Mouse (Mus musculus) adrenal gland, postnatal 10 days (tissue): ENCODE results near the gene Cited2. TPM values are rescaled to one million over a fixed set of nuclear protein-coding genes. Genes with fewer than 3 reads are reported as not detected.

Source experiments
- DNase-seq: peaks from one replicate; pipeline ENCODE4 v3.0.0; 2021; ENCODE audit warnings: mixed read lengths
- long read RNA-seq, 2 experiments: library from polyadenylated mRNA; stranded (forward); transcript quantifications; one replicate each; pipeline ENCODE4 v2.0.0; 2021
- total RNA-seq, 2 experiments: library from RNA; stranded (reverse); gene quantifications; 2 replicates each; pipeline ENCODE4 v1.2.3; 2021

Gene Cited2
- total RNA-seq: 10 to 100 TPM; 61.3 to 67.6 TPM
- long read RNA-seq, experiment 1, transcript Cited2-203 (1 exons, 2,411 nt): major isoform, 39 of 59 reads
- long read RNA-seq, experiment 1, transcript Cited2-201 (2 exons, 1,979 nt): minor isoform, 19 of 59 reads
- long read RNA-seq, experiment 1, partial matches to known transcripts: 0 of 59 reads
- long read RNA-seq, experiment 1, other reads (novel, unspliced or antisense): 0 of 59 reads
- long read RNA-seq, experiment 2, transcript Cited2-201 (2 exons, 1,979 nt): major isoform, 28 of 50 reads
- long read RNA-seq, experiment 2, transcript Cited2-203 (1 exons, 2,411 nt): minor isoform, 22 of 50 reads
- long read RNA-seq, experiment 2, partial matches to known transcripts: 0 of 50 reads
- long read RNA-seq, experiment 2, other reads (novel, unspliced or antisense): 0 of 50 reads

DNA sequence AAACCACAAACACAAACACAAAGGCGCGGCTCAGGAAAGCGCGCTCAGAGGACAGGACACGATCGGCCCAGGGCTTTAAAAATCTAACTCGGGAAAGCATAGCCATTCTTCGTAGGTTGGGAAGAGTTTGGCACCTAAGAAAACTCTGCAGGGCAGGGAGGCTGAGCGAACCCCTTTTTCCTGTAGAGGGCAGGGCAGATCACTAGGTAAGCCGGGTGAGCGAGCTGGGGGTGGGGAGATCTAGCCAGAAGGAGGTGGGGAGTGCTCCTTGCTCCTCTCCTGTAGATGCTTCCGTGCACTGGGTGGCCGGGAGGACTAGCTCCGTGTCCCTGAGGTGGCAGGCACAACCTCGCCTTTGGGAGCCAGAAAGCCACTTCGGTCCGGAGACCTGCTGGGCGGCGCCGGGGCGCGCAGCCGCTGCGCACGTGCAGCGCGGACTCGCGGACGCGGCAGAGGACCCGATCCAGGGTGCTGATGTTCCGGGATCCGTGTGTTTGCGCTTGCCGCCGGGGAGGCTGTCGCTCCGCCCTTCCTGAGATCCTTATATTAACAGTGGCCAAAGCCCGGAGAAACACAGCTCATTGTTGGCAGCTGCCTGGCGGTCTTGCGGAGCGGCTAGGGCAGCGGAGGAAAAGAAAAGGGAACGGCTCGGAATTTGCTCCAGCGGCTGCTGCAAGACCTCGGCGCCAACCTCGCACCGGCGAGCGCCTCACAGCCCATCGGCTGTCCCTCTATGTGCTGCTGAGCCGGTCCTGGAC lies at the start of gene Cited2:
Gene Cited2, plus strand, starts transcription at position 566 of the 758 bp plus-strand sequence.
- DNase-seq: peak; percentile 100

DNA sequence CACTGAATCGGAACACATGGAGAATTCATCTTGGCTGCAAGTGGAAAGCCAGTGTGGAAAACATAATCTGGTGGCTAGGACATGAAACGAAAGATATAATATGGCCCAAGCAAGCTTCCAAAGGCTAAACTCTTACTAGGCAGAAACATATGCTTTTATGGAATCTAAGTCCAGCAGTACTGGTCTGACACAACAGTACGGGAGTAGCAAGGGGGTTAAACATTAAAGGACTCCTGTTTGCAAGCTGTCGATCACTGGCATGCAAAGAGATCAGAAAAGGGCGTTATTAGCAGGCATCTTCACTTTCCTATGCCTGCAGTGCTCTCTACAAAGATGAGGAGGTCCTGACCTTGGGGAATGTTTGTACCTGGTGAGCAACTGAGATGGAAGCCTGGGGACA lies 48.6 kb upstream of the Cited2 start:
- no peak for DNase-seq

DNA sequence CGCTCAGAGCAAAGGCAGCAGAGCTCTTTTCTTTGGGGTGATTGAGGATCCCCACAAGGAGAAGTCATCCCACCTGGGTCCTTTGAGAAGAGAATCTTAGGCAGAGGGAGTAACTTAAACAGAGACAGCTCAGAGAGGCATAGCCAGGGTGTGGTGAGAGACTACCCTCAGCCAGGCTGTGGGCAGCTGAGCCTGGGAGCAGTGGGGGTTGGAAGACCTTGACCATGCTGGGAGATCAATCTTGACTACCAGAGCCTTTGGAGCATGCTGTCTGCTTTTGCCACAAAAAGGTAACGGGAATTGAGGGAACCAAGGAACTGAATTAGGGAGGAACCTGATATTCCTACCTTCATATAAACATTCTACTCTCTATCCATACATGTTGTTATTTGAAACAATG lies 48.1 kb upstream of the Cited2 start:
- no peak for DNase-seq

DNA sequence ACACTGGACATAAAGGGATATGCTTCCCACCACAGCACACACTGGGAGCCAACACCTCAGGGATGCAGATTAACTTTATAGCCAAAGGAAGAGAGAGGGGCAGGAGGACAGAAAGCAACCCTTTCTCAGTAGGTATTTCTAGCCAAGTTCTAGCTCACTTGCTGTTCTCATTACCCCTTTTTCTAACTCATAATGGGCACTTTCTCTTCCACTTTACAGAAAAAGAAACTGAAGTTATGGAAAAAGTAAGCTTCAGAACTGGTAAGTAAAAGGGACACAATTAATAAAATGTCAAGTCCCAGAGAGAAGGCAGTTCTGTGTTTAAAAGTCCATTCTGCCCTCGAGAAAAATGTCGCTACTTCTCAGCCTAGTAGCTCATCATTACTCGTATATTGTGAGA lies 46.6 kb upstream of the Cited2 start:
- DNase-seq: no peak

DNA sequence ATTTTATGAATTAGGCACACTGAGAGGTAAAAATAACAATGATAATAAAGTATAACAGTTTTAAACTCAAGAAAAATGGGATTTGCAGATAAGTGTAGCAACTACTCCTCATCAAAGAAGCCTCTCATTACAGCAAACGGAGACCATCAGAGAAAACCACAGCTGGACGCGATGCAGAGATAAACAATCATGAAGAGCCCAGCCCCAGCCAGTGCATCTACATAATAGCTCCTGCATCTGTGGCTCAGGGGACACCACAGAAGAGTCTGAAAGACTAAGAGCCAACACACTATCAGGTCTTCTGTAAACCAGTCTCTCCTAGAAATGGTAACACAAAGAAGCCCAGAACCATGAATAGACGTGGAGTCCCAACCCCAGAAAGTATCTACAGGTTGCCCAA lies 45.7 kb upstream of the Cited2 start:
- DNase-seq: no peak

DNA sequence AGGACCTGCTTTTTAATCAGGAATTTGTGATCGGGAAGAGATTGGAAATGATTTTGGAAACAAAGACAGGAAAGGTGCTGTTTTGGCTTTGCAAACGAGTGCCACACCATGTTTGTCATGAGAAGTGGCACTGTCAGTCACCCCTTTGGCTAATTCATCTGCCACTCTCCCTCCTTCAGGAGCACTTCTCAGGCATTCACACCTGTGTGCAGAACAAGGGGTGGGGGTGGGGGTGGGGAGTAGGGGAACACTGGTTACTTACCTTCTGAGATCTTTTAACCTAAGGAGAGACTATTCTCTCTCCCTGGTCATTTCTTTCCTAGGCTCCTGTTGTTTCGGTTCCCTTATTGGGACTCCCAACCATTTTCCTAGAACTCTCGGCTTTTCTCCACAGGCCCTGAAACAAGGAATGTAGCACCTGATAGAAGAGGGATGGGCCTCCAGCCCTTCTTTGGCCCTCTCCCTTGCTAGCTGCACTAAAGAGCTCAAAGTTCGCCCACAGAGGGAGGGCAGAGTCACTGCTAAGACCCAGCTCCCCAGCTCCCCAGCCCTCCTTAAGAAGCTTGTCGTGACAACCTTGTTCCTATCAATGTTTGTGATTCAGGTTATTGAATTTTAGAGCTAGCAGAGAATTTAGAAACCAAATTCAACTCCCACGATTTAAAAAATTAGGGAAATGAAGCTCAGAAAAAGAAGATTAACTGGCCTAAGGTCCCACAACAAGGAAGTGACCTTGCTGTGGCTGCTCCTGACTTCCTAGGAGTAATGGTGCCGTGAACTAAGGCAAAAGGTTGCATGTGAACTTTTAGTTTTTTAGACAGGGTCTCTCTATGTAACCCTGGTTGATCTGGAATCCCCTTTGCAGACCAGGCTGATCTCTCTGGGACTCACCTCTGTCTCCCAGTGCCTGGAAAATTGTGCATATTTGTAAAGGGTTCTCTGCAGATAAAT lies 42.3 kb upstream of the Cited2 start:
- no peak for DNase-seq

DNA sequence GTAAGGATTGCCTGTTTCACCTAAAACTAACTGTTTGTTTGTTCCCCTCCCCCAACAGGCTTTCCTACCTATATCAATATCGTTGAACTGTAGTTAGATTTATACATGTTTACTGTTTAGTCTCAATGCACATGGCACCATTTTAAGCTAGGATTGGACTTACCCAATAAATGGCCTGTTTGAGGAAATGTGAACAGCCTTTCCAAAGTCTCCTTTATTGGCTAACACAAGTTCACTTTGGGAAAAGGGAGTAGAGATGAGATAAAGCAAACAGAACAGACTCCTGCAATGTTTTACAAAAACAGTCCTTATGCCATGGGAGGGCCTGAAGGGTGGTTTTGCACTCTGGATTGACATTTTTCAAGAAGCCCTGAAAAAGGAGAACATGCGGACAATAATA lies 41.6 kb upstream of the Cited2 start:
- no peak for DNase-seq

DNA sequence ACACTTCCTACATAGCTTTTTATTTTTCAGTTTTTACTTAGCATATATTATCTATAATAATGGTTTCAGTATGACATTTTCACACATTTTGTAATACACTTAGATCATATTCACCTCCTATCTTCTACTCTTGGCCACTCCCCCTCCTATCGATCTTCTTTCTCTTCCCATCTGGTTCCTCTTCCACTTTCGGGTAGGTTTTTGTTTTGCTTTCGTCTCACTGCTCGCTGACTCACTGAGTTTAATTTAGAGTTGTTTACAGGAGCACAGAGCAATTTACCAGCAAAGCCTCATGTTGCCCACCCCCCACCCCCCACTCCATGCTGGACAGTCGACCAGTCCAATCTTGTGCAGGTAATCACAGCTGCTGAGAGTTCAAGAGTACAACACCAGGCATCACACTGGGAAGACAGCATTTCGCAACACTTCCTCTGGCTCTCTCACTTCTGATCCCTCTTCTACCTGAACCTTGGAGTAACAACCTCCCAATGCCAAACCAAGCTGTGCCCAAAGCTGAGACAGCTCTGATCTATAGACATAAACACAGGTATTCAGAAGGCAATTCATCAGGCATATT lies 39.1 kb upstream of the Cited2 start:
- DNase-seq: no peak

DNA sequence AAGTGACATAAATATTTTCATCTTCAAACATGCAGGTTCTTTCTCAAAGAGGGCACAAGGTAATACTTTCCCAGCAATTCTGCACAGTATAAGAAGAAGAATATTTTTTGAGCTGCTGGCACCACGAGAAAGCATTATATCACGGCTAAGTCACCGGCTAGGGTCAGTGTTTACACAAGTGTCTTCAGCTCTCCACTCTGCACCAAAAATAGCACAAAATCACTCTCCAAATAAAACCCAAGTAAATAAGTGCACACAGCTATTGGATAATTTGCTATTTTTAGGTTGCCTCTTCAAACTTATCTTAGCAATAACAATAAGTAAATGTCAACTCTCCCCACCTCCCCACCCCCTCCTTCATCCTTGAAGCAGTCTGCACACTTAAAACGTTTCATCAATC lies 33.2 kb upstream of the Cited2 start:
- DNase-seq: no peak

DNA sequence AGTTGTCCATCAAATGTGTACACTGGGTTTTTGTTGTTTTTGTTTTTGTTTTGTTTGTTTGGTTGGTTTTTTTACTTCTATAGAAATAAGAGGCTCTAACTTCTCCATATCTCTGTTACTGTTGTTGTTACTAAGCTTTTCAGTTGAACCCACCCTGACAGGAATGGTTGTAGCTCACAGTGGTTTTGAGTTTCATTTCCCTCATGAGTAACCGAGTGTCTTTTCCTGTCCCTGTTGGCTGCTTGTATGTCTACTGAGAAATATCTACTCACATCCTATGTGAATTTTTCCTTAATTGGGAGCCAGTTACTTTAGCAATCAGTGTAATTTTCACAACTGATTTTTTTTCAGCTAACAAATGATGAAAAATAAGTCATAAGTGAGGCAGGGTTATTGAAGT lies 31.3 kb upstream of the Cited2 start:
- no peak for DNase-seq

DNA sequence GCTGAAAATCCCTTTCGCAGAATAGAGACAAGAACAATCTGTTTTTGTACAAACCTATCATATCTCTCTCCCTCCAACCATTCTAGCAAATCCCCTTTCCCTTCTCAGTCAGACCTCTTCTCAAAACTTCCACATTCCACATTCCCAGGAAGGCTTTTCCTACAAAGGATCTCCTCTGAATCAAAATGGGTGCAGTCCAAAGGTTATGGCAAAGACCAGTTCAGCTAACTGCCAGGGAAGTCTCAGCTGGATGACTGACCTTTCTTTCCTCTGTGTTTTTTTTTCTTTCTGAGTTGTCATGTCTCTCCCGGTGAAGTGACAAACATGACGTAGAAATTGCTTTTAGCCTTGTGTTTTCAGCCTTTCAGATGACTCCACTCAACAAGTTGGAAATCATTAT lies 27.2 kb upstream of the Cited2 start:
- no peak for DNase-seq

DNA sequence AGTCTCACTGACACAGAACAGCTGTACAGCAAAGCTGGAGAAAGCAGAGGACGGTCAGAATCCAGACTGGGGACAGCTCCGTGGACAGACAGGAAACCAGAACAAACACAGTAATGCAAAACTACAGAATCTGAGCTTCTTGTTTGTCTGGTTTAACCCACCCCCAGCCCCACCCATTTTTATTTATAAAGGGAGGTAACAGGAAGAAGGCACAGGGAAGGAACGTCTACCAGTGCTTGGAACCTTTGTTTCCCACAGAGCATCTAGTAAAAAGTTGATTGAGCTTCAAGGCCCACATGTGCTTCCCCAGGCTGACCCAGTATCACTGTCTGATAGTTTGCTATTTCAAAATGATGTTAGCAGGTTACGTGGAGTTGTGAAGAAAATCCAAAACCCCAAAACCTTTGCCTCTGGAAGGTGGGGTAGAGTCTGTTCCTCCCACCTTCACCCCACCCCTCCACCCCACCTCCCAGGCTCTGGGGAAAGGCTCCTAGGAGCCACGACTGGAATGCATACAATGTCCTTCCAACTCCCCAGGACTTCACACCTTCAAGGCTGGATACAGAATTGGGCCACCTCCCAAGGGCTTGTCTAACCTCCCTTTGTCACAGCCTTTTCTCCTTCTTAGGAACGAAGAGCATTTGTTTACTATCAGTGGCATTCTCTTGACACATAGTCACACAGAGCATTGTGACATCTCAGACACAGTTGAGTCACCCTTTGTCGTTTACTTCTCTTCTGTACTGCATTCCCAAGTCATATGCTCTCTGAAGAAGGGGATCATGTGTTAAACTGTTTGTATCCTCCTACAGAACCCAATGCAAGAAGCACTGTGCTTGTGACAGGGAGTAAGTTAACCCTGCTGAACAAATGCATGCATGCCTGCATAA lies 25.4 kb upstream of the Cited2 start:
- no peak for DNase-seq

DNA sequence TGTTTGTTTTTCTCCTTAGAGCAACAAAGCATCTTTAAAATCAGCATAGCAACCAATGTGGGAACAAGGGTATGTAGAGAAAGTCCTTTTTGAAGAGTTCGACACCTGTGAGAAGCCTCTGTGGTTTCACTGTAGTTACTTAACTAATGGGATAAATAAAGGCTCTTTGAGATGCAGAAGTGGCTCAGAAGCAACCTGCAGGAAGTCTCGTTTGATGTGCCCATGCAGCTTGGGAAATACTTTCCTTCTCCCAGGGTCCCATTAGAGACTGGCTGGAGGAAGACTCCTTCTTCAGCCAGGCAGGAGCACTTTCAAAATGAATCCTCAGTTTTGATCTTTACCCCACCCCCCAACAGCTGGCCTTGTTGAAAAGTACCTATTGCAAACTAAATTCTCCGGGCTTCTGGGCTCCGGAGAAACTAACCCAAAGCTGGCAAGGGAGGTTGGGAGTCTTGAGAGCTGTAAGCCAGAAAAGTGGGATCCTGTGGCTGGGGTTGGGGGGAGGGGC lies 17.5 kb upstream of the Cited2 start:
- no peak for DNase-seq

DNA sequence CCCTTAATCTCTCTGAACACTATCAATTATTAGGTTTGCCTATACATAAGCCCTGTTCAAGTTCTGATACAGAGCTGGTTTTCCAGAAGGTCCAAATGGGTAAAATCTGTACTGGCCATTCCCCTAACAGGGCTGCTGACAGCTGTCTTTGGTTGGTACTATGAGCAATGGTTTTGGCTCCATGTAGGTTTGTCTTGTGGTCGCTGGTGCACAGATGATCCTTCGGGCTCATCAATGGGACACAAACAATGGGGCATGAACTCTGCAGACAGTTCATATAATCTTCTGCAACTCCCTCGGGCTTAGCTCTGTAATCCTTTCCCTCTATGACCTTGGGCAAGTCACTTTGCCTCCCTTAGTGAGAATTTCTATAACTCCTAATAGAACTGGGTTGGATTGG lies 12.3 kb upstream of the Cited2 start:
- DNase-seq: no peak

DNA sequence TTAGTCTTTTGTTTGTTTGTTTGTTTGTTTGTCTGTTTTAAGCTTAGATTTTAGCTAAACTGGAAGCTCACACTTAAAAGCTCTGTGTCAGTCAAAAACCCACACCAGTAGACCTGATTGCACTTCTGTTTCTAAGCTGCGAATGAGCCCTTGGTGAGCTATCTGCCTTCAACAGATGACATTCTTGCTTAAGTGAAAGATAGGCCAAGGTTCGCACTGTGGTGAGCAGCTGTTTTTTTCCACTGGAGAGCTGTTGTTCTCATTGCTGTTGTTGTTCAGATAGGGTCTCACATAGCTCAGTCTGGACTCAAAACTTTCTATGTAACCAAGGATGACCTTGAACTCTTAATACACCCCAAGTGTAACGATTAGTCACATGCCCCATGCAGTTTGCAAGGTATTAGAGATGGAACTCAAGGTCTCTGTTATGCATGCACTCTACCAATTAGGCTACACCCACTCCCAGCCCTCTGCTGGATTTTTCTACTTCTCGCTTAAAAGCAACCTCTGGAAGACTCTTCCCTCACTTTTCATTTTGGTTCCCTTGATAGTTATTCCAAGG lies 3.9 kb upstream of the Cited2 start:
- no peak for DNase-seq

DNA sequence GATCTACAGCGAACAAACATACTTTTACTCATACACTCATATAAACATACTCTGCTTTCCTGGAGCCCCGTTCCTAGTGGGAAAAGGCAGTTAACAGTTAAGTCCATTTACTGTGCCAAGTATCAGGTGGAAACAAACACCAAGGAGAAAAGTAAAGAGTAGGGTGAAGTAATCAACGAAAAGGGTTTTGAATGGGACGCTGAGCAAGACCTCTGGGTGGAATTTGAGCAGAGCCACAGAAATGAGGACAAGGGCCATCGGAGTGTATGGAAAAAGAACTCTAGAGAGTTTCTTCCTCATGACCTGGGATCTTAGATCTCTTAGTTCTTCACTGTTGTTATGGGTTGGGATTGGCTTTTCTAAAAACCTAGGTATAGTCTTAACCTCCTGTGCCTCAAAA lies 3.4 kb upstream of the Cited2 start:
- no peak for DNase-seq

DNA sequence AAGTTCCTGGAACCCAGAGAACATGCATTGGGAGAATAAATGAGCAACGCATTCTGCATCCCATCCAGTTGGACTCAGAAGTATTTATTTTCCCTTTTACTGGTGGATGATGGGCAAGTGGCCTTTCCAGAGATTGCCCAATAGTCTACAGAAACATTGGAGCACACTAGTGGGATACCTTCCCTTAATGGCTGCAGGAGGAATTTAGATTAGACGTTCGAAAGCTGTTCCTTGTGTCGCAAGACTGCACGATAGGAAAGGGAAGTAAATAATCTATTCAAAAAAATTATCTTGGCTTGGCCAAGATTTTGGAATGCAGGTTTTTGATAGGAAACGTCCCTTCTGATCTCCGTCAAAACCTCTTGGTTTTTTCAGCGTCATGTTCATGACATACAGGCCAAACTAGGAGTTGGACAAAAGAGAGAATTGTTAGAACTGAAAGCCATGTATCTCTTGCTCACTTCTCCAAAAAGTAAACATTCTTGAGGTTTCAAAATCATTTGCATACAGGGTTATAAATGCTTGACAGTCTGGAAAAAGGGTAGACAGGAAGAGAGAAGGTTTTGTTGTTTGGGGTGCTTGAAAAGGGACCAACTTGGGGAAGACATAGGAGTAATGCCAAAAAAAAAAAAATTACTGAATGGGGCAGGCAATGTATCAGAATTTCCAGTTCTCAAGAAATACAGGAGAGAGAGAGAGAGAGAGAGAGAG lies 2.0 kb upstream of the Cited2 start:
- DNase-seq: no peak

DNA sequence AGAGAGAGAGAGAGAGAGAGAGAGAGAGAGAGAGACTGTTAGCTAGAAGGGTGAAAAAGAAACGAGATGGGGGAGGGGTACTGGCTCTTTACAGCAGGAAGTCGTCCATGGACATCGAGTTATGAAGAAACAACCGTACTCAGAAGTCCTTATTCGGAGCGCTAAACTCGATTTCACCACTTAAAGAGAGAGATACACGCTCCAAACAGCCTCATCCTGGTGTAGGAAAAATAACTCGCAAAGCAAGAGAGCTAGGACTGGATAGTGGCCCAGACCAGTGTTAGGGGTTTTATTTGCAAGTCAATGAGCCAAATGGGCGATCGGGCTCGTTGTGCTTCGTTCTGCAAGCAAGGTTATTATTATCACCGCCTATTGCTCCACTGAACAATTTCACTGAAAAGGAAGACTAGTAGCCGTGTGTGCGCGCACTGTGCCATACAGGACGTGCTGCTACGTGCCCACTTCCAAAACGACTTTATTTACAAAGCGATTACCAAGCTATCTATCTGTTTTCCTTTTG lies 1.4 kb upstream of the Cited2 start:
- DNase-seq: no peak

DNA sequence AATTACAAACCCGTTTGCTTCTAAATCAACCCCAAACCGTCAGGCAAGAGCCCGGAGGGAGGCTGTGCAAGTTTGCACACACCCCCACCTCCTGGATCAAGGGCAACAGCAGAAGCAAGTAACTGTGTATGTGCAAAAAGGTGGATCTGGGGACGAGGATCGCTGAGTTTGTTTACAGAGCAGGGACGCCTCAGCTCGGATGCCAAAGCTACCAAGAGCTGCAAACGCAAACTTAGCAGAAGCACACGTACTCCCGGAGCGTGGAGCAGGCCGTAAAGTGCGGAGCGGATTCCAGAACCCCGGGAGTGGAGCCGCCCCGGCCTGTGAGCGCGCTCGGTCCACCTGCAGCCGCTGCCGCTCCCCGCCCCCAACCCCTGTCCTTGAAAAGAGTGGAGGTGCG lies 860 bp upstream of the Cited2 start:
- DNase-seq: peak; percentile 97

DNA sequence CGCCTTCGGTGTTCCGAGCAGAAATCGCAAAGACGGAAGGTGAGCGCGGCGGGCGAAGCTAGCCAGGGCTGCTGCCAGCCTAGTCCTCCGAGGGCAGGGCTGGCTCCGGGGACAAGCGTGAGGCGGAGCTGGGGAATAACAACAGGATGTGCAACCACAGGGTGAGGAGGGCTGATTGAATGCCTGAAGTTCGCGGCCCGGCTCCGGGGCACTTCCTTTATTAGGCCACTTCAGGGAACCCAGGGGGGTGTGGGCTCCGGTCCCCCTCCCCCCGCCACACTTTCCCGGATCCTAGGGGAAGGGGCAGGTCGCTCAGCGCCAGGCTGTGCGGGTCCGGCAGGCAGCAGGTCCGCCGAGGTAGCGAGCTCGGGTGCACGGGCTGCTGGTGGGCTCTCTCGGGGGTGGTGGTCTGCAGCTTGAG lies 413 bp downstream of the Cited2 start:
- no peak for DNase-seq
